Mouse (Mus musculus) heart, embryonic 12.5 days (tissue): ENCODE measurements around the gene Pdrg1. TPM values are rescaled to one million over a fixed set of nuclear protein-coding genes. Genes with fewer than 3 reads are reported as not detected.
A peak's percentile ranks its signal among the peaks of the same experiment; 100 is the strongest.

ENCODE experiments used
- ATAC-seq: fragments of 200-750 bp; cut with Nextera tagmentation; 2 replicates; pipeline ENCODE4 v1.8.0; 2017; ENCODE audit warnings: moderate TSS enrichment, moderate library complexity; ENCODE audit not compliant: insufficient number of reproducible peaks, low FRiP score
- H3K27ac ChIP-seq: fragments of 300-500 bp; sonication (generic); 2 replicates; pipeline ENCODE4 v1.5.1; 2016; ENCODE audit warnings: mild to moderate bottlenecking, moderate library complexity; ENCODE audit not compliant: poor library complexity, severe bottlenecking
- H3K27me3 ChIP-seq: fragments of 300-500 bp; sonication (generic); replicated peaks from 2 replicates; pipeline ENCODE4 v1.6.1; 2016; ENCODE audit warnings: mild to moderate bottlenecking, moderate library complexity
- H3K36me3 ChIP-seq: fragments of 300-500 bp; sonication (generic); 2 replicates; pipeline ENCODE4 v1.6.1; 2016; ENCODE audit warnings: mild to moderate bottlenecking, moderate library complexity
- H3K4me1 ChIP-seq: fragments of 300-500 bp; sonication (generic); replicated peaks from 2 replicates; pipeline ENCODE4 v1.6.1; 2016; ENCODE audit warnings: mild to moderate bottlenecking
- H3K4me2 ChIP-seq: fragments of 300-500 bp; sonication (generic); 2 replicates; pipeline ENCODE4 v1.6.1; 2016; ENCODE audit warnings: mild to moderate bottlenecking, moderate library complexity
- H3K4me3 ChIP-seq: fragments of 300-500 bp; sonication (generic); 2 replicates; pipeline ENCODE4 v1.5.1; 2016; ENCODE audit warnings: mild to moderate bottlenecking
- H3K9ac ChIP-seq: fragments of 300-500 bp; sonication (generic); 2 replicates; pipeline ENCODE4 v1.6.1; 2016; ENCODE audit warnings: mild to moderate bottlenecking, moderate library complexity
- H3K9me3 ChIP-seq: fragments of 300-500 bp; sonication (generic); replicated peaks from 2 replicates; pipeline ENCODE4 v1.6.1; 2016; ENCODE audit warnings: mild to moderate bottlenecking, moderate library complexity
- WGBS: fragments of 180-500 bp; shearing (Covaris S2); methylation state at CpG from one replicate; pipeline ENCODE4 v1.1.7; 2016; 5-methylcytosine and 5-hydroxymethylcytosine counted together
- polyA plus RNA-seq: library from polyadenylated mRNA; unstranded; fragments of >200 nt; fragmentation: Nextera tagmentation; extraction: Ambion mirVana; gene quantifications from 2 replicates; pipeline ENCODE4 v1.2.1, GENCODE M21; 2016

Gene Pdrg1
- polyA plus RNA-seq = 94.3 and 96.7 TPM in 2 replicates

- no peaks in the 10 kb centered on the region for H3K9me3 ChIP-seq
- peaks cover 31% of the 10 kb centered on the region for H3K27me3 ChIP-seq
- peaks cover 36% of the 10 kb centered on the region for H3K36me3 ChIP-seq
- 2% methylated on average over 54 of the region's 54 CpGs for WGBS
- peak within 1 kb of the TSS; percentile 88 for H3K9ac ChIP-seq
- H3K4me1 ChIP-seq = peaks cover 10% of the 10 kb centered on the region
- H3K27ac ChIP-seq = no peak within 1 kb of the TSS
- H3K4me3 ChIP-seq = peak within 1 kb of the TSS; percentile 80
- ATAC-seq = peak; percentile 94
- peak within 1 kb of the TSS; percentile 90 for H3K4me2 ChIP-seq
Measured at GRCm38 (mm10) chr2:153014758-153015593, at the start of gene Pdrg1. Gene Pdrg1 (minus strand): TSS chr2:153015427.

- WGBS = 58% methylated on average over 9 of the region's 9 CpGs
- no peak overlapping the region for H3K27ac ChIP-seq
- no peak for ATAC-seq
Measured at GRCm38 (mm10) chr2:153064190-153064970, 49.2 kb upstream of the Pdrg1 start.

GRCm38 (mm10) chr2:153063394-153063793 is 48.2 kb upstream of the Pdrg1 start:
- peaks cover 30% of the 10 kb centered on the region for H3K27me3 ChIP-seq
- no peaks in the 10 kb centered on the region for H3K9me3 ChIP-seq
- H3K27ac ChIP-seq = no peak overlapping the region
- no peak overlapping the region for H3K4me2 ChIP-seq
- 49% methylated on average over 3 of the region's 3 CpGs for WGBS
- peaks cover 3% of the 10 kb centered on the region; the same call in 1 of the 2 replicates for H3K4me1 ChIP-seq
- no peak overlapping the region for H3K9ac ChIP-seq
- no peak overlapping the region for H3K4me3 ChIP-seq
- H3K36me3 ChIP-seq = no peaks in the 10 kb centered on the region
- no peak for ATAC-seq

More at GRCm38 (mm10) chr2:153064190-153064970, 49.2 kb upstream of the Pdrg1 start:
- Histone ChIP-seq H3K4me3 (no peak overlapping the region), H3K4me2 (0 out of 2 replicates have a peak overlapping the region, but pooled peaks have one; percentile 1), H3K4me1 (peaks cover 3% of the 10 kb centered on the region), H3K27me3 (peaks cover 36% of the 10 kb centered on the region), H3K9me3 (no peaks in the 10 kb centered on the region), H3K36me3 (no peaks in the 10 kb centered on the region), H3K9ac (no peak overlapping the region)

GRCm38 (mm10) chr2:153060216-153060615 is 45.0 kb upstream of the Pdrg1 start:
- H3K27me3 ChIP-seq = peaks cover 25% of the 10 kb centered on the region
- WGBS = 82% methylated on average over 7 of the region's 7 CpGs

GRCm38 (mm10) chr2:153058365-153058764 is 43.1 kb upstream of the Pdrg1 start:
- H3K4me3 ChIP-seq = no peak overlapping the region
- H3K36me3 ChIP-seq = no peaks in the 10 kb centered on the region
- WGBS = 76% methylated on average over 4 of the region's 4 CpGs
- H3K27ac ChIP-seq = no peak overlapping the region
- no peaks in the 10 kb centered on the region for H3K9me3 ChIP-seq
- no peak for ATAC-seq
- peaks cover 41% of the 10 kb centered on the region for H3K27me3 ChIP-seq
- no peak overlapping the region for H3K4me2 ChIP-seq
- no peaks in the 10 kb centered on the region; the same call in 1 of the 2 replicates for H3K4me1 ChIP-seq
- H3K9ac ChIP-seq = no peak overlapping the region

More at GRCm38 (mm10) chr2:153060216-153060615, 45.0 kb upstream of the Pdrg1 start:
- Histone ChIP-seq H3K4me2 (no peak overlapping the region), H3K9ac (no peak overlapping the region), H3K4me3 (no peak overlapping the region), H3K27ac (no peak overlapping the region), H3K9me3 (no peaks in the 10 kb centered on the region), H3K36me3 (no peaks in the 10 kb centered on the region), H3K4me1 (peaks cover 3% of the 10 kb centered on the region; the same call in 1 of the 2 replicates)
- ATAC-seq = no peak

GRCm38 (mm10) chr2:153055270-153055920 is 40.2 kb upstream of the Pdrg1 start:
- Histone ChIP-seq H3K27ac (no peak overlapping the region), H3K36me3 (no peaks in the 10 kb centered on the region), H3K9ac (no peak overlapping the region), H3K4me2 (no peak overlapping the region), H3K4me3 (no peak overlapping the region), H3K27me3 (peaks cover 71% of the 10 kb centered on the region), H3K9me3 (no peaks in the 10 kb centered on the region), H3K4me1 (no peaks in the 10 kb centered on the region)
- no peak for ATAC-seq
- 48% methylated on average over 6 of the region's 6 CpGs for WGBS

GRCm38 (mm10) chr2:153053896-153054295 is 38.7 kb upstream of the Pdrg1 start:
- no peaks in the 10 kb centered on the region; the same call in 1 of the 2 replicates for H3K4me1 ChIP-seq
- no peak for ATAC-seq
- H3K9ac ChIP-seq = no peak overlapping the region
- WGBS = 84% methylated on average over 8 of the region's 8 CpGs
- H3K9me3 ChIP-seq = no peaks in the 10 kb centered on the region
- H3K27me3 ChIP-seq = peaks cover 72% of the 10 kb centered on the region
- no peaks in the 10 kb centered on the region for H3K36me3 ChIP-seq
- H3K4me3 ChIP-seq = no peak overlapping the region
- H3K4me2 ChIP-seq = no peak overlapping the region
- no peak overlapping the region for H3K27ac ChIP-seq

GRCm38 (mm10) chr2:153052700-153053351 is 37.6 kb upstream of the Pdrg1 start:
- H3K27ac ChIP-seq = no peak overlapping the region
- no peaks in the 10 kb centered on the region for H3K9me3 ChIP-seq
- H3K9ac ChIP-seq = no peak overlapping the region
- no peak overlapping the region for H3K4me3 ChIP-seq
- ATAC-seq = no peak
- no peaks in the 10 kb centered on the region; the same call in 1 of the 2 replicates for H3K4me1 ChIP-seq
- 8% methylated on average over 30 of the region's 30 CpGs for WGBS
- H3K27me3 ChIP-seq = peaks cover 73% of the 10 kb centered on the region
- no peak overlapping the region for H3K4me2 ChIP-seq
- no peaks in the 10 kb centered on the region for H3K36me3 ChIP-seq

- no peak overlapping the region for H3K27ac ChIP-seq
- H3K27me3 ChIP-seq = peaks cover 65% of the 10 kb centered on the region
- no peak overlapping the region for H3K9ac ChIP-seq
- no peaks in the 10 kb centered on the region; the same call in 1 of the 2 replicates for H3K4me1 ChIP-seq
- WGBS = 67% methylated on average over 9 of the region's 9 CpGs
- H3K4me3 ChIP-seq = no peak overlapping the region
- ATAC-seq = no peak
- no peak overlapping the region for H3K4me2 ChIP-seq
- H3K9me3 ChIP-seq = no peaks in the 10 kb centered on the region
- H3K36me3 ChIP-seq = no peaks in the 10 kb centered on the region
Measured at GRCm38 (mm10) chr2:153051537-153051936, 36.3 kb upstream of the Pdrg1 start.

GRCm38 (mm10) chr2:153051095-153051494 is 35.9 kb upstream of the Pdrg1 start:
- no peaks in the 10 kb centered on the region for H3K9me3 ChIP-seq
- H3K4me2 ChIP-seq = no peak overlapping the region
- H3K27me3 ChIP-seq = peaks cover 64% of the 10 kb centered on the region
- H3K9ac ChIP-seq = no peak overlapping the region
- WGBS = 68% methylated on average over 6 of the region's 6 CpGs
- H3K27ac ChIP-seq = no peak overlapping the region
- no peaks in the 10 kb centered on the region; the same call in 1 of the 2 replicates for H3K4me1 ChIP-seq
- H3K4me3 ChIP-seq = no peak overlapping the region
- no peak for ATAC-seq
- H3K36me3 ChIP-seq = no peaks in the 10 kb centered on the region
